In the genomic region with DNA sequence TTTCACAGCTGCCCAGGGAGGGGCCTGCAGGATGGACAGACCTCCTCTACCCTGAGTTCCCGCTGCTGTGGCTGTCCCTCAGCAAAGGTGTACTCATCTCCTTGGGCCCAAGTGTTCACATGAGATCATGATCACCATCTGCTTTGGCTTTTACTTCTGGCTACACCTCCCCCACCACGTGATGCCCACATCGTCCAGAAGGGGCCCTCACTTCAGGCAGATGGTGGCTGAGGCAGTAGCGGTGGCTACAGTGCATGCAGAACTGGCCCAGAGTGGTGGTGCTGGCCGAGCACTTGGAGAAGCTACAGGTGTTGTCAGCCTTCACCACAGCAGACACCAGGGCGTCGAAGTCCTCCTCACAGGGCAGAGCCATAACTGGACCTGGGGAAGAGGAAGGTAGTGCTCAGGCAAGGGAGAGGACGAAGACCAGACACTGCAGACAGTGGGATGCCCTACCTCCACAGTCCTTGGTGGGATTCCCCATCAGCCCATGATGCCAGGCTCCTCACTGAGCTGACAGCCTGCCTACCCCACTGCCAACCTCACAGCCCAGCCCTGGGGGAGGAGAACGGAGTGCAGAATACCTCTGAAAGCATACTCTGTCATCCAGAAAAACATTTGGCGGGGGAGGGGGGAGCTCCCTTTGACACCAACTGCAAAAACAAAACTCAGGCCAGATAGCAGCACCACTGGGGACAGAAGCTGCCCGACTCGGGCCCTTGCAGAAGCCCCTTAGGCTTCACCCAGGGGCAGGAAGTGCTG, we compare ENCODE assay signal across 14 mouse cellular contexts. TPM values are rescaled to one million over a fixed set of nuclear protein-coding genes. Genes with fewer than 3 reads are reported as not detected.
DNase-seq lines count a peak whose midpoint lies in the region; TF ChIP-seq lines count a peak whose summit lies in the region.
"Had no signal": no experiment of that assay in that cellular context is flagged by ENCODE, and none has a peak within 500 bp of the region (broad histone marks: within the 10 kb centered on the region; RNA-seq: fewer than 3 reads in every experiment).

No protein-coding gene starts in this region.

- intact Hi-C loops in gastrocnemius, adult 2 months (cut with DNase I), result no loop called here

- no peak for TF ChIP-seq CTCF in gastrocnemius, adult 2 months (IDR thresholded peaks at IDR 0.05)
- no peak for TF ChIP-seq CTCF in layer of hippocampus, adult 2 months (conservative IDR thresholded peaks at IDR 0.05)

- H3K27me3 ChIP-seq in splenic B cell, adult 2 months (ENCODE audit: control insufficient read depth, insufficient read depth, low read length, poor library complexity, severe bottlenecking), result no peaks in the 10 kb centered on the region
- H3K27me3 ChIP-seq: heart, embryonic 13.5 days; limb, embryonic 13.5 days; neural tube, embryonic 13.5 days had no signal

- H3K36me3 ChIP-seq in splenic B cell, adult 2 months (ENCODE audit: control insufficient read depth, insufficient read depth, low read length, poor library complexity, severe bottlenecking), result peaks cover 4% of the 10 kb centered on the region

- peak; percentile 2 for DNase-seq in gastrocnemius, postnatal 25 days
- no peak for DNase-seq in gastrocnemius, adult 2 months
- DNase-seq in layer of hippocampus, adult 11-12 months (ENCODE audit: low spot score), result peak; percentile 2
- DNase-seq in layer of hippocampus, adult 2 months (ENCODE audit: low spot score in 2 of 2), result no peak
- DNase-seq in lung, postnatal 4 days, result peak; percentile 3 to 17
- no peak for DNase-seq in lung, postnatal 25 days (ENCODE audit: low spot score)
- peak; percentile 0 for DNase-seq in splenic B cell, adult 2 months (ENCODE audit: low read depth, low spot score)
- DNase-seq in adrenal gland, adult 8-10 months, result no peak
- DNase-seq: cerebellum, adult 2 months; right cerebral cortex, postnatal 14 days; thymus, postnatal 4 days had no signal

- H3K4me3 ChIP-seq in gastrocnemius, adult 2 months, result no peak overlapping the region
- no peak overlapping the region for H3K4me3 ChIP-seq in layer of hippocampus, adult 2 months
- H3K4me3 ChIP-seq: heart, embryonic 13.5 days; limb, embryonic 13.5 days; neural tube, embryonic 13.5 days had no signal

- H3K27ac ChIP-seq in gastrocnemius, adult 2 months, result no peak overlapping the region
- H3K27ac ChIP-seq in layer of hippocampus, adult 2 months, result no peak overlapping the region
- H3K27ac ChIP-seq: heart, embryonic 13.5 days; limb, embryonic 13.5 days; neural tube, embryonic 13.5 days had no signal

RNA-seq across cellular contexts. Expression of a gene that starts 20.8 kb away (rescaled TPM):
- total RNA-seq in gastrocnemius, postnatal 25 days (2021), result 10 to 100 TPM; 57.9 to 63.2 TPM
- total RNA-seq in gastrocnemius, adult 2 months (2021), result 10 to 100 TPM; 55.5 to 67.3 TPM
- 10 to 100 TPM; 47.6 to 54.4 TPM for total RNA-seq in layer of hippocampus, adult 2 months (2021)
- 10 to 100 TPM; 57.7 to 66.9 (median 65.7) TPM for total RNA-seq in adrenal gland, adult 8-10 months (2022)

RNA-seq across cellular contexts. Expression of a gene that starts 20.9 kb away (rescaled TPM):
- 1 to 10 TPM; 3.0 to 3.1 TPM for total RNA-seq in gastrocnemius, postnatal 25 days (2021)
- 1 to 10 TPM; 3.3 to 4.9 TPM for total RNA-seq in gastrocnemius, adult 2 months (2021)
- 10 to 100 TPM; 11.9 to 12.4 TPM for total RNA-seq in layer of hippocampus, adult 2 months (2021)
- 10 to 100 TPM in 1 of 4 experiments, 1 to 10 TPM in 3; 9.5 to 11.7 (median 9.6) TPM for total RNA-seq in adrenal gland, adult 8-10 months (2022)

Comparison
In these comparisons a context has a peak if more than half of its experiments do, and no peak if none do; other contexts are left out.
1. DNase-seq: peak in gastrocnemius, postnatal 25 days (single experiment), layer of hippocampus, adult 11-12 months (single experiment), lung, postnatal 4 days (2 of 2) and splenic B cell, adult 2 months (single experiment); none in gastrocnemius, adult 2 months (single experiment), layer of hippocampus, adult 2 months (0 of 2), lung, postnatal 25 days (single experiment) and adrenal gland, adult 8-10 months (single experiment).